Mouse (Mus musculus) induced T-regulatory cell, adult 2 months (primary cell): ENCODE data around the gene Auh.

Source experiments
- DNase-seq: peaks from one replicate; pipeline ENCODE4 v3.0.0-alpha.2; 2012; ENCODE audit warnings: low read depth

Auh gene

DNA sequence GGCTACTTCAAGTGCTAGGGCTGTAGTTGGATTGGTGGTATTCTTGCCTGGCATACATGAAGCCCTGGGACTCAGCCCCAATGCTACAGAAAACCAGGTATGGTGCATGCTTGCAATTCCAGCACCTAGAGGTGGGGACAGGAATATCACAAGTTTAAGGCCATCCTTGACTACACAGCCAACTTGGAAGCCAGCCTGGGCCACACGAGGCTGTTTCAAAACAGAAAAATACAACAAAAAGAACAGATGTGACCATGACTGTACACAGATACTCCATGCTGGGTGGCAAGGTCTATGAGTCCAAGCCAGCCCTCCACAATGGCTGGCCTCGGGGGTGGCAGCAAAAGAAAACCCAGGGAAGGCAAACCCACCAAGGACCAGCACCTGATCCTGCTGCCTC is 95.7 kb downstream of the Auh start:
- no peak for DNase-seq

DNA sequence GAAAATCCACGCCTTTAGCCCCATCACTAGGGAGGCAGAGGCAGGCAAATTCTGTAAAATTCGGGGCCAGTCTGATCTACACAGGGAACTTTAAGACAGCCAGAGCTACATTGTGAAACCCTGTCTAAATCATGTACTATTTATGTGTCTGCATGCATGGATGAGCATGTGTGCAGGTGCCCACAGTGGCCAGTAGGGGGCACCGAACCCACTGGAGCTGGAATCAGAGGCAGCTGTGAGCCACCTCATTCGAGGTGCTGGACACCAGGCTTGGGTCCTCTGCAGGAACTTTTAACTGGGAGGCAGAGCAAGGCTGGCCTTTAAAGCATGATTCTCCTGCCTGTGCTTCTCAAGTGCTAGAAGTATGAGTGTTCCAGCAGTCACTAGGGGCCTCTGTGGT is 96.3 kb downstream of the Auh start:
- peak; percentile 64 for DNase-seq

DNA sequence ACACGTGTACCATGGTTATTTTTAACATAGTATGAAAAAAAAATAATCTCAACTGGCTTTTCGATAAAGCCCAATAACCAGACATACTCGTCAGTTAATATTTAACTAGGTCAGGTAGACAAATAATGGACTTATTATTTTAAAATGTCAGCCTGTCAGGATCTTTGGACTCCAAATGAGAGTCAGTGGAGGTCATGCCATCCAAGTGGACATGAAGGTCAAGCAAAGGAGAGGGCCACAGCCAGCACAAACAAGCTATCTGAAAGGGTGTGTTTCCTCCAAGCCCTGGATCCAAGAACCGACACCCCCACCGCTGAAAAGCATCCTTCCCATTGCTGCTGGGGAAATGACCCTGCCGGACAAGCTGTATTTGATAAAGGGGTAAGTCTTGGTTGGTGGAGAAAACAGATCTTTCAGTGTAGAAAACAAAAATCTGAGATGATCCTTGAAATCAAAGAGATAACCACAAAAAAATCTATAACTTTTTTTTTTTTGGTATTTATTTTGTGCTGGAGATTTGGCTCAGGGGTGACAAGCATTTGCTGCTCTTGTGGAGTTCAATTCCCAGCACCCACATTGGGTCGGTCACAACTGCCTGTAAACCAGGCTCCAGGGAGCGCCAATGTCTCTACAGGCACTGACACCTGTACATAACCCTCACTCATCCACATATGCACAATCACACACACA is 96.9 kb downstream of the Auh start:
- no peak for DNase-seq

DNA sequence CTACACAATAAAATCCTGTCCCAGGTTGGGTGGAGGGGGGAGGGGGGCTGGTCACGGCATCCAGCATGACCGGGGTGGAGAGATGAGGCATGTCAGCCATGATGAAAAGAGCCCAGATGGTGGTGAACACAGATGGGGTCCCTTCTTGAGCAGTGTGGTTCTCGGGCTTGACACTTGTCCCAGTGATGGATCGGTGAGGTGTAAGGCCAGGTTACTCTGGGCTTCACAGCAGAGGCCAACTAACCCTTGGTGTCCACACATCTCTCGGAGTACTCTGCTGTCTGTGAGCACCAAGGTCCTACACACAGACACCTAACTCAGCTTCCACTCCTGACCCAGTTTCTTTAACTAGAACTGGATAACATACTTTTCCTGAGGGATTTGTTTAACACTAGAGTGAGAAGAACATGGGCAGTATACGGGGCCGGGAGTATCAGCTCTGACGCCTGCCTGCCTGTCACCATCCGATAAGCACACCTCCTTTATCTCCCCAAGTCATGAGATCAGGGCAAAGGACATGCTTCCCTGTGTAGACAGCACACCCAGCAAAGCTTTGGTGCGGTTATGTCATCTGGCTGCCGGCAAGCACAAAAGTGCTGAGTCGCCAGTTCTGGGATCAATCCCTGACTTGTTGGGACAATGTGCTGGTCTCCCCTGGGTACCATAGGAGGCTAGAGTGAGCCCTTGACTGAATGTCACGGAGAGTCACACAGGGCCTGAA is 98.3 kb downstream of the Auh start:
- DNase-seq, result no peak

DNA sequence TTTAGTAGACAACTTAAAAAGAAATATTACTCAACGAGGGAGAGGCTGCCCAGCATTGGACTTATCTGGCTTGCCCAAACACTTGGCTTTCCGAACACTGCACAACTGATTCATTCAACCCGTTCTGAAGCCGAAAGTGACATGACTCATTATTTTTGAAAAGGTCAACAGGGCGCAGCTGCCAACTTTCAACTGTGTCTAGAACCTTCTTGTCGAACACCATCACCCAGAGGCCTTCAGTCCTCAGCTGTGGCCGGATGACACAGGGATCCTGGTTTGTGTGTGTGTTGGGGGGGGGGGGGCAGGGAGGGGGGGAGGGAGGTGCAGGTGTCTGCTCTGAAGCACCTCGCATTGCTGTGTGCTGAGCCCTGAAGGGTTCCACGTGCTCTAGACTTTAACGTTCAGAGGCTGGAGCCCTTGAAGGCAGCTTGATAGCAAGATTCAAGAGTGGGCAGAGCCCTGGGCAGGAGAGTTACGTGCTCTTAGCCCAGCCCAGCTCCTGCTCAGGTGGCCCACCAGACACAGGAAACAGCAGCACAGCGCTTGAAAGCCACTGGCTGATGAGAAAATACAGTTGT is 100.4 kb downstream of the Auh start:
- DNase-seq, result peak; percentile 78

DNA sequence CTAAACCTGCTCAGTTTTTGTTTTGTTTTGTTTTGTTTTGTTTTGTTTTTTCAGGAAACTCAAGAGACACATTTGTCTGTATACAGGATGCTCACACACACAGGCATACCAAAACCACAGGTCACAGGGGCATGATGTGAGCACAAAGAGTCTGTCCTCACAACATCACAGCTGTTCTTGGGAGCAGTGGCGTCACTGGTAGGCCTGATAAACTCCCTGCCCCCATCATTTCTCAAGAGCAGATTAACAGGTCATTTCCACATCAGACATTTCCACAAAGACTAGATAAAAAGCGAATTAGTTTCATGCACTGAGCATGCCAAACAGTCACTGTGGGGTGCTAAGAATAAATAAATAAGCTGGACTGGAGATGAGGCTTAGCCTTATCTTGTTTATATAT is 101.3 kb downstream of the Auh start:
- peak; percentile 70 for DNase-seq

DNA sequence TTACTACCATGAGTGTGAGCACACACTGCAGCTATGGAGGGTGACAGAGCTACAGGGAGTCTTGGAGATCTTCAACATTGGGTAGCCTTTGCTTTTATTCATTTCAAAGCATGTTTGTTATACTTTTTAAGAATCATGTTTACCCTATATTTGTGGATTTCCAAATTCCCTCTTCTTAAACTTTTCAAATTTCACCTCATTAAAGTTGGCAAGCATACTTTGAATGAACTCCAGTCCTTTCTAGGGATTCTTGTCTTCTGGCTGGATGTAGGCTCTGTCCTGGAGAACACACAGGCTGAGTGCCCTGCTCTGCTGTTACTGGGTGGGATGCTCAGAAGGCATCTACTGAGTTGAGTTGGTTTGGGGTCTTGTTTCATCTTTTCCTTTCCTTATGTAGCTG is 102.8 kb downstream of the Auh start:
- no peak for DNase-seq

DNA sequence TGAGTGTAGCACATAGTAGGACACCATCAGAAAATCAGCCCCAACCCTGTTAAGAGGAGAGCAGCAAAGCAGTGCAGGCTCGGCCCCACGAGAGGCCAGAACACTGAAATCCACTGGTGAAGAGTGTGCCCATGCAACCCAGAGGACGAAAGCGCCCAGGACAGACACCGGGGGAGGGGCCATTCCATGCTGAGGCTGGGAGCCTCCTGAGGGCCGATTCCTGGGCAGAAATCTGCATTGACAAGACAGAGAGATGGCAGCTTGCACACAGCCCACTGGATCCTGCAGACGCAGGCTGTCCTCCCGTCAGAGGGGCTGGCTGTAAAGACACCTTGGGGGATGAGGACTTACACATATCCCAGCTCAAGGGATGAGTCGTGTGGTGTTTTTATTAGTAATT is 104.7 kb downstream of the Auh start:
- no peak for DNase-seq

DNA sequence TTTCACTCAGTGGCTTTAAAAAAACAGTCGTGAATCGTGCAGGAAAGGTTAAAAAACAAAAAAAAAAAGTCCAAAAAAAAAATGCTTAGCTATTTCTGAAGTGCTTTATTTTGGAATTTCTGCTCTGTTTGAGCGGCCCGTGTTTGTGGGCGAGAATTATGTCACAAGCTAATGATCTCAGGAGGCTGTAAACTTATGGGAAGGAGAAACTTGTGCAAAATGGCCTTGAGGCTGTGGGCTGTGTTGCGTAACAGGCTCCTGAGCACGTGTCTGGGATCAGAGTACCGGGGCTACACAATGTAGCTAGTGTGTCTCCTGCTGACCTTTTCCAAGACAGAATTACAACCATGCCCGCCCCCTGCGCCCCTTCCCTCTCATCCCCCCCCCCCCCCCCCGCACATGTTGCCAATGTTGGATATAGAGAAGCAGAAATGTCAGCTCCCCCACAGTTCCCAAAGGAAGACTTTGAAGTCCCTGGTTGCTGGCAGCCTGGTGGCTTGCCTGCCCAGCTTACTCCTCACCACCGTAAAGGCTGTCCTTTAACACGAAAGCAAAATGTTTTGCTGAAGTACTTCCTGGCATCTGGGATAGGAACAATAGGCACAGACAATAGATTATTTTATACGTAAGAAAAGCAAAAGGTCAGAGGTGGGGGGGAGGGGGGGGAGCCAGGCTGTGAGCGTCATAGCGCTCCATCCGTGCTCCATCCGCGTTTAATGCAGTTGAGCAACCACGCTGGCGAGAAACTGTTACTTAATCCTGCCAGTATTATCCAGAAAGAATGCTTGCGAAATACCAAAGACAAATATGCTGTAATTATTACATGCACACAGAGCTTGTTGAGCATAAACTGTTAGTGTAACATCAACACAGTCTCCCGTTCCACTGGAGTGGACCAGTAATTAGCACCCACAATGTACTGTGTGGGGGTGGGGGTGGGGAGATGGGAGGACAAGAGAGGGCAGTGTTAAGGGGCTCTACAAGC is 107.0 kb downstream of the Auh start:
- peak; percentile 49 for DNase-seq

DNA sequence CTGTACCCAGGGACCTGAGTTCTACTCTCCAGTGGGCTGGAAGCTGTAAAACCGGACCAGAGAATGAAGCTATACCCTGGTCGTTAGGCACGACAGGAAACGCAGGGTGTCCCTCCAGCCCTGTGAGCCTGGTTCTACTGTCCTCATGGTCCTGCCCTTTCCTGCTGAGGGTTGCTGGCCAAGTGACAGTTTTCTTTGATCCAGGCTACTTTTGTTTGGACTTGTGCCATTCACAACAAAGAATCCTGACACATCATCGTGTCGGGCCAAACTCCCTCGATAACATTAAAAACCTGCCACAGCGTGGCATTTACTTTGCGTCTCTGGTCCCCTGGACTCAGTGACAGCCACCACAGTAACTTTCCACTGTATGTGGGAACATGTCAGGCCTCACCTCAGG is 107.9 kb downstream of the Auh start:
- DNase-seq, result no peak

DNA sequence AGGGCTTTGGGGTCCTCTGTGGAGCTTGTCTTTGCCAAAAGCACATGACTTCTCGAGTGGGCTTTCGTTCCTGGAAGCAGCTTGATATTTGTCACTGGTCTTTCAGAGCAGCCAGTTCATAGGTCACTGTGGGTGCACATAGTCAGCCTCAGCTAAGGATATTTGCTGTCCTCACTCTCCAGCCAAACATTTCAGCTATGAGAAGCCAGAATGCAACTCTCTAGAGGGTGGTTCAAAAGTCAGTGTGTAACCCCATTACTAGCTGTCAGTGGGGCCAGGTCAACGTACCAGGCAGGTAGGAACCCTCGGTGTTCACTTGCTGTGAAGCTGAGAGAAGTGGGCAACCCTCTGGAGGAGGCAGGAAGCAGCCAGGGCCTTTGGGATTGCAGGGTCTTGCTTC is 109.6 kb downstream of the Auh start:
- no peak for DNase-seq

DNA sequence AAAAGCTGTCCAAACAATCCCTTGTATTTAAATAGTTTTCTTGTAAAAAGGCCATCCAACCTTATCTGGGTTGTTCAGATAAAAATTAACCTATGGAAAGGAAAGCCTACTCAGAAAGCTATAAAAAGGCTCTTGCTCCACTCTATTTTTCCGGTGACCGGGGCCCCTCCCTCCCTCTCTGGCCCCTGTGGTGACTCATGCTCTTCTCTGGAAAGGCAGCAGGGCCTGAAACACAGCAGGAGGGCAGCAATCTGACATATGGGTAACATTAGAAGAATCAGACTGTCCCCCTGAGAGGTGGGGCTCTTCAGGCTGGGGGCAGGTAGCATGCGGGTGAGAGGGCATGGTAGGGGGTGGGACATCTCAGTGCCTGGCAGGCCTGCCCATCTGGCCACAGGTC is 110.7 kb downstream of the Auh start:
- peak; percentile 41 for DNase-seq

DNA sequence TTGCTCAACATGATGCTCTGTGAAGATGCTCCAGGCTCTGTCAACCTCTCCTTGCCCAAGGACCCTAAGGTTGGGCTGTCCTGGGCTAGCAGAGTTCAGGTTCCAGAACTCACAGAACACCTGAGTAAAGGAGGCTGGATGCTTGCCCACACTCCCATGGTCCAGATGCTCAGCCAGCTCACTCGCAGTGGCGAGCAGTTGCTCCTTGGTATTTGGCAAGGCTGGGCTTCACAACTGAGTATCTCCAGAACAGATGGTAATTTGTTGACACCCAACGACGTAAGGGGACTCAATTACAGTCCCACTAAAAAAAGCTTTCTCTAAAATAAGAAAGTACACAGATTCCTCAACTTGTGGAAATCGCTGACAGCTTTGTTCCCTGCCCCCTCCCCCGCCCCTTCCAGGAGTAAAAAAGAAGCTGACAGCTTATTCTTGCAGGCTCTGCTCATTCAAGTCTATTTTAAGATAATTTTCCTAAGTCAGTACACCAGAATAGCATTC is 111.4 kb downstream of the Auh start:
- DNase-seq, result no peak

DNA sequence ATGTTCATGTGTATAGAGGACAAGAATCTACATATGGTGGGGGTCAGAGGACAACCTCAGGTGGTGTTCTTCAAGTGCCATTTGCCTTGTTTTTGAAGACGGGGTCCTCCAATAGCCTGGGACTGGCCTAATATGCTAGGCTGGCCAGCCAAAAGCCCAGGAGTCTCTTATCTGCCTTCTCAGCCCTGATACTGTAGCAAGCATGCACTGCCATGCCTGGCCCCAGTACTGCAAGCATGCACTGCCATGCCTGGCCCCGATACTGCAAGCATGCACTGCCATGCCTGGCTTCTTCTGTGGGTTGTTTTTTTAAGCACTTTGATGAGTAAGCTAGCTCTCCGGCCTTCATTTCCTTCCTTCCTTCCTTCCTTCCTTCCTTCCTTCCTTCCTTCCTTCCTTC is 115.7 kb downstream of the Auh start:
- DNase-seq, result no peak

DNA sequence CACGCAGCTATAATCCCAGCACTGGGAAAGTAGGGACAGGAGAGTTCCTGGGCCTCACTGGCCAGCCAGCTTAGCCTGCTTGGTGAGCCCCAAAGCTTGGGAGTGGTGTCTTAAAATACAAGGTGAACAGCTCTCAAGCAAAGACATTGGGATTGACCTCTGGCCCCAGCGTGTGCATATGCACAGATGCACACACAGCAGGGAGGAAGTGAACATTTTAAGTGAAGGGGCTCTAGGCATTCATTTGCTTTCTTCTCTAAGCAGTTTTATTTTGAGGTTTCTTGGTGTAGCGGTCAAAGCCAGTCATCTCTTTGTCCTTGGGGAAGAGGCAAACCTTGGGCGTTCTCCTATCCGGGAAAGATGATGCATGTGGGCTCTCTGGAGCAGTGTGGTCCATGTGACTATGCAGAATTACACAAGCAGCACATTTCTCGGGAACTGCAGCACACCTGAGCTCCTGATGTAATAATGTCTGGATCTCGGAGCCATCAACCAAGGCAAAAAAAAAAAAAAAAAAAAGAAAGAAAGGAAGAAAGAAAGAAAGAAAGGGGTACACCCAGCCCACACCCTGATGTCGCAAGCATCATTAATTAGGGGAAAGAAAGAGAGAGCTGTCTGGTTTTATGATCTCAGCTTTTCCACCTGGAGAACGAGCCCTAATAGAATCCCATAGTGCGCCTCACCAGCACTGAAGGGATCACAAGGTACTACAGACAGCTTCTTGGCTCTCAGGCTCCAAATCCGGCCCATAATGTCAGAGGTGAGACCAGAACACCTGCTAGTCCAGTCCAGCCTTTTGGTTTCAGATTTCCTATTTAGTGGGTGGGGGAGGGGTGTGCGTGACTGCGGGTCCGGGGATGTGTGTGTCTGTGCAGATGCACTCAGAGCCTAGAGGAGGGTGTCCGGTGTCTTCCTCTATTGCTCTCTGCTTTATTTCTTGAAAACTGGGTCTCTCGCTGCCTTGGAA is 116.6 kb downstream of the Auh start:
- DNase-seq, result no peak

DNA sequence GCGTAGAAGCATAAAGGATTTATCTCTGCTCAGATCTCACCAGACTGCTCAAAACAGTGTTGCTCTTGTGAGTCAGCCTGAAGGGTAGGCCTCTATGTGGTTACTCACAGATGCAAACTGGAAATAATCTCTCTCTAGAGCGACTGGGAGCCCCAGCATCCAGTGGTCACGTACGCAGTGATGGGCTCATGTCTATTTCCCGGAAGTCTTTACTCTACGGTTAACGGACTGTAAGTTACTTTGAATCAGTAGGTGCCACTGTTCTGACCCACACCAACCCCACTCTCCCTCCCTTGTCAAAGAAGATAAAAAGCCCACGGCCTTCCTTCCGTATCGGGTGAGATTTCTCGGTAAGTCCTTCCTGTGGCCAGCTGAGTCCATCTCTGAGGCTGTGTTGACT is 121.8 kb downstream of the Auh start:
- DNase-seq, result peak; percentile 79

DNA sequence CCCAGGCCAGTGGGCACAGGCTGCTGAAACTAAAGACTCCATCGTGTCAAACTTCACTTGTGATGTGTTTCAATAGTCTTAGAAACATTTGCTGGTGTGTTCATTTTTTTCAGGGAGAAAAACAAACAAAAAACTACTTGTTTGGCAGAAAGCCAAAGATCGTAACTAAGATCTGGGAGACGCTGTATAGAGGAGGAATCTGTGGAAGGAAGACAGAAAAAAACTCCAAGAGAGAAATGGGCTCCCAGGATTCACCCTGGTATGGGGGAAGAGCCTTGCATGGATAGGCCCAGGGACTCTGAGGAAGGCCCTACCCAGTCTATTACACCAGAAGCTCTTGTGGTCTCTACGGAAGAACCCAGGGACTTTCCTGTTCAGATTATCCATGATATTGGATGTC is 123.5 kb downstream of the Auh start:
- peak; percentile 22 for DNase-seq

DNA sequence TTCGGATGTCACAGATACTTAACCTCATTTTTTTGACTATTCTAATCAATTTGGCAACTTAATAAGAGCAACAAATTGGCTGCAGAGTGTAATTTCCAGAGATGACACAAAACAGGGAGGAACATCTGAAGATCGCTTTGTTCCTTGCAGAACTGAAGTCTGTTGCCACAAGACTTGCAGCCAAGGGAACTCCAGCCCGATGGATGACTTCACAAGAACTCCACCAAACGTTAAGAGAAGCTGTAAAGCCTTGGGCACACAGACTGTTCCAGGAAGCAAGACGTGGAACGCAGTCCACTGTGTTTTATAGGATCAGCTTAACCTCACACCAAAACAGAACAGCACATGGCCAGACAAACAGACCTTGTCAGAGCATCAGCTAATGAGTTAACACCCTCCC is 123.9 kb downstream of the Auh start:
- DNase-seq, result no peak

DNA sequence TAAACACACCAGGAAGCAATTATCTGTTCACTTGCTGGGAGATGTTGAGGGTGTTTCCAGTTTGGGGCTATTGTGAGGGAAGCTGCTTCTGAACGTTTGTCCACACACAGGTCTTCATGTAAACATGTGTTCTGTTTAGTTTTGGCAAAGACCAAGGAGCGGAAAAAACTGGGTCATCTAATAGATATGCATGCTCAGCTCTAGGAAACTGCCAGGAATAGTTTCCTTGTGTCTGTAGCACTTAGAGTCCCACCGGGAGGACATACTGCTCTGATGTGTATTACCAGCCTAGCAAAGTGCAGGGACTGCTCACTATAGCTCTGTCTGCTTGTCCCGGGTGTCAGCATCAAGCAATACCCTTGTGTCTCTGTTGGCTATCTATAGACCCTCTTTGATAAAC is 127.0 kb downstream of the Auh start:
- no peak for DNase-seq

DNA sequence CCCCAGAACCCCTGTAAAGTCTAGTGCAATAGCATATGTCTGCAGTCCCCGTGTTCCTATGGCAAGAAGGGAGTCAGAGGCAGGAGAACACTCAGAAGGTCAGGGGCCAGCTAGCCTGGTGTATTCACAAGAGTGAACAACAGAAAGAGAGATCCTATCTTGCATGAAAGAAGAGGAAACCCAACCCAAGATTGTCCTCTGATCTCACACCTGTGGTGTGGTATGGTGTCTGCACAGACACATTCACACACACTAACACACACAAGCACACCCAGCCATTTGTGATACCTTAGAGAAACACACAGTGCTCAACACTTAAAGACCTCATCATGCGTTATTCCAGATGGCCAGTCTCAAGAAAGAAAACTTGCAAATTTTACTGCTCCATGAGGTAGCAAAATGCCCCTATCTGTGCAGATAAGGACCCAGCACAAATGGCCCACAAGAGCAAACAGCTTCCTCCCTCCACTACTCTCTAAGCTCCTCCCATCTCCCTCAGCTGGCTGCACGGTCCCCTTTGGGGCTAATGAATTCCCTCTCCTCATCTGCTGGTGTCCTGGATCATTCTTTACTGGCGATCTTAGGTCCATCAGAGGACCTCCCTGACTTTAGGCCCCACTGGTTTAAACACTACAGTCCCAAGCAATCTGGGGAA is 128.7 kb downstream of the Auh start:
- peak; percentile 66 for DNase-seq
